Mouse (Mus musculus) liver, embryonic 15.5 days (tissue): ENCODE measurements around the gene Rhbdl2. TPM values are rescaled to one million over a fixed set of nuclear protein-coding genes. Genes with fewer than 3 reads are reported as not detected.

ENCODE experiments used
- ATAC-seq: fragments of 200-750 bp; cut with Nextera tagmentation; 2 replicates; pipeline ENCODE4 v1.8.0; 2017; ENCODE audit warnings: moderate number of reproducible peaks, mild to moderate bottlenecking, moderate library complexity; ENCODE audit not compliant: insufficient read depth
- H3K27ac ChIP-seq: fragments of 300-500 bp; sonication (generic); replicated peaks from 2 replicates; pipeline ENCODE4 v1.5.1; 2015; ENCODE audit warnings: mild to moderate bottlenecking, inconsistent platforms
- H3K27me3 ChIP-seq: fragments of 300-500 bp; sonication (generic); 2 replicates; pipeline ENCODE4 v1.6.1; 2015; ENCODE audit warnings: mild to moderate bottlenecking, inconsistent platforms
- H3K36me3 ChIP-seq: fragments of 300-500 bp; sonication (generic); replicated peaks from 2 replicates; pipeline ENCODE4 v1.6.1; 2015; ENCODE audit warnings: moderate library complexity, mild to moderate bottlenecking, inconsistent platforms
- H3K4me1 ChIP-seq: fragments of 300-500 bp; sonication (generic); replicated peaks from 2 replicates; pipeline ENCODE4 v1.6.1; 2015; ENCODE audit warnings: inconsistent platforms
- H3K4me2 ChIP-seq: fragments of 300-500 bp; sonication (generic); 2 replicates; pipeline ENCODE4 v1.6.1; 2015; ENCODE audit warnings: moderate library complexity, mild to moderate bottlenecking, inconsistent platforms
- H3K4me3 ChIP-seq: fragments of 300-500 bp; sonication (generic); replicated peaks from 2 replicates; pipeline ENCODE4 v1.5.1; 2015; ENCODE audit warnings: mild to moderate bottlenecking, inconsistent platforms
- H3K9ac ChIP-seq: fragments of 300-500 bp; sonication (generic); 2 replicates; pipeline ENCODE4 v1.6.1; 2015; ENCODE audit warnings: moderate library complexity, mild to moderate bottlenecking, inconsistent platforms
- H3K9me3 ChIP-seq: fragments of 300-500 bp; sonication (generic); replicated peaks from 2 replicates; pipeline ENCODE4 v1.6.1; 2016; ENCODE audit warnings: inconsistent platforms
- WGBS: fragments of 180-500 bp; shearing (Covaris S2); methylation state at CpG from one replicate; pipeline ENCODE4 v1.1.7; 2015; ENCODE audit warnings: mixed read lengths; ENCODE audit not compliant: insufficient replicate concordance; 5-methylcytosine and 5-hydroxymethylcytosine counted together
- polyA plus RNA-seq: library from polyadenylated mRNA; unstranded; fragments of >200 nt; fragmentation: Nextera tagmentation; extraction: Ambion mirVana; gene quantifications from 2 replicates; pipeline ENCODE4 v1.2.1, GENCODE M21; 2015

Gene Rhbdl2
- polyA plus RNA-seq, 1 experiment from 2014 or later, result not detected

GRCm38 (mm10) chr4:123767807-123768206 lies 19.9 kb upstream of the Rhbdl2 start:
- no peak overlapping the region for H3K9ac ChIP-seq
- H3K4me2 ChIP-seq, result no peak overlapping the region
- no peak for ATAC-seq

GRCm38 (mm10) chr4:123768234-123768633 lies 19.4 kb upstream of the Rhbdl2 start:
- no peak overlapping the region for H3K4me2 ChIP-seq
- WGBS, result 68% methylated on average over 4 of the region's 4 CpGs
- H3K9me3 ChIP-seq, result no peaks in the 10 kb centered on the region
- no peaks in the 10 kb centered on the region for H3K27me3 ChIP-seq
- no peaks in the 10 kb centered on the region for H3K4me1 ChIP-seq
- no peak overlapping the region for H3K4me3 ChIP-seq
- no peak overlapping the region for H3K27ac ChIP-seq
- H3K9ac ChIP-seq, result no peak overlapping the region
- no peak for ATAC-seq
- no peaks in the 10 kb centered on the region for H3K36me3 ChIP-seq

More at GRCm38 (mm10) chr4:123767807-123768206, 19.9 kb upstream of the Rhbdl2 start:
- no peak overlapping the region for H3K27ac ChIP-seq
- H3K4me3 ChIP-seq, result no peak overlapping the region
- H3K36me3 ChIP-seq, result no peaks in the 10 kb centered on the region
- H3K27me3 ChIP-seq, result no peaks in the 10 kb centered on the region
- no peaks in the 10 kb centered on the region for H3K9me3 ChIP-seq
- no peaks in the 10 kb centered on the region for H3K4me1 ChIP-seq
- WGBS, result 29% methylated on average over 3 of the region's 3 CpGs

- Histone ChIP-seq H3K27me3 (no peaks in the 10 kb centered on the region; the same call in 1 of the 2 replicates), H3K4me2 (no peak overlapping the region), H3K4me3 (no peak overlapping the region), H3K36me3 (no peaks in the 10 kb centered on the region), H3K9me3 (no peaks in the 10 kb centered on the region), H3K4me1 (no peaks in the 10 kb centered on the region), H3K9ac (no peak overlapping the region), H3K27ac (no peak overlapping the region)
- WGBS, result 50% methylated on average over 2 of the region's 2 CpGs
- no peak for ATAC-seq
Observed at GRCm38 (mm10) chr4:123792666-123793065, 5.0 kb downstream of the Rhbdl2 start.

DNA sequence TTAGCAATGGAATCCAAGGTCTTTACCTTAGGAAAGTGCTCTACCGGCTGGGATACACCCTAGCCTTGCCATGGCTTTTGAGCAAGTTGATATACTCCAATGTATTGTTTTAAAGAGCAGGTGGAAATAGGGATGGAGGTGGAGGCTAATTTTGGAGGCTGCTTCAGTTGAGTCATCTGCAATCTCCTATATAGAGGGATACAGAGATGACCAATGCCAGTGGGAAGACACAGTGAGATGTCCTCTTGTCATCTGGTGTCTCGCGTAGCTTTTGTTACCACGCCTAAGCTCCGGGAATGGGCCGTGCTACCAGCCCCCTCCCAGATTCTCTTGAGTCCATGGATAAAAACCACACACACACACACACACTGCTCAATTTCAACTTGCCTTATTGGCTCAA lies 5.5 kb downstream of the Rhbdl2 start:
- no peaks in the 10 kb centered on the region for H3K9me3 ChIP-seq
- H3K27me3 ChIP-seq, result no peaks in the 10 kb centered on the region; the same call in 1 of the 2 replicates
- ATAC-seq, result no peak
- H3K4me3 ChIP-seq, result no peak overlapping the region
- WGBS, result 80% methylated on average over 6 of the region's 6 CpGs
- H3K27ac ChIP-seq, result no peak overlapping the region
- H3K9ac ChIP-seq, result no peak overlapping the region
- H3K4me2 ChIP-seq, result no peak overlapping the region
- no peaks in the 10 kb centered on the region for H3K4me1 ChIP-seq
- H3K36me3 ChIP-seq, result no peaks in the 10 kb centered on the region

- Histone ChIP-seq H3K4me3 (no peak overlapping the region), H3K9ac (no peak overlapping the region), H3K4me2 (no peak overlapping the region), H3K27ac (no peak overlapping the region), H3K36me3 (no peaks in the 10 kb centered on the region), H3K9me3 (no peaks in the 10 kb centered on the region), H3K27me3 (no peaks in the 10 kb centered on the region; the same call in 1 of the 2 replicates), H3K4me1 (no peaks in the 10 kb centered on the region)
- 44% methylated on average over 2 of the region's 2 CpGs for WGBS
- ATAC-seq, result no peak
Observed at GRCm38 (mm10) chr4:123795057-123795456, 7.4 kb downstream of the Rhbdl2 start.

GRCm38 (mm10) chr4:123797403-123797802 lies 9.7 kb downstream of the Rhbdl2 start:
- Histone ChIP-seq H3K27me3 (no peaks in the 10 kb centered on the region; the same call in 1 of the 2 replicates), H3K4me1 (no peaks in the 10 kb centered on the region), H3K27ac (no peak overlapping the region), H3K4me3 (no peak overlapping the region), H3K4me2 (no peak overlapping the region), H3K36me3 (no peaks in the 10 kb centered on the region), H3K9ac (no peak overlapping the region), H3K9me3 (no peaks in the 10 kb centered on the region)
- WGBS, result 76% methylated on average over 3 of the region's 3 CpGs
- ATAC-seq, result no peak

GRCm38 (mm10) chr4:123797856-123798255 lies 10.2 kb downstream of the Rhbdl2 start:
- no peak overlapping the region for H3K4me3 ChIP-seq
- no peaks in the 10 kb centered on the region for H3K36me3 ChIP-seq
- no peaks in the 10 kb centered on the region for H3K4me1 ChIP-seq
- 58% methylated on average over 7 of the region's 7 CpGs for WGBS
- H3K4me2 ChIP-seq, result no peak overlapping the region
- no peak for ATAC-seq
- H3K27me3 ChIP-seq, result no peaks in the 10 kb centered on the region; the same call in 1 of the 2 replicates
- H3K9ac ChIP-seq, result no peak overlapping the region
- no peaks in the 10 kb centered on the region for H3K9me3 ChIP-seq
- no peak overlapping the region for H3K27ac ChIP-seq

DNA sequence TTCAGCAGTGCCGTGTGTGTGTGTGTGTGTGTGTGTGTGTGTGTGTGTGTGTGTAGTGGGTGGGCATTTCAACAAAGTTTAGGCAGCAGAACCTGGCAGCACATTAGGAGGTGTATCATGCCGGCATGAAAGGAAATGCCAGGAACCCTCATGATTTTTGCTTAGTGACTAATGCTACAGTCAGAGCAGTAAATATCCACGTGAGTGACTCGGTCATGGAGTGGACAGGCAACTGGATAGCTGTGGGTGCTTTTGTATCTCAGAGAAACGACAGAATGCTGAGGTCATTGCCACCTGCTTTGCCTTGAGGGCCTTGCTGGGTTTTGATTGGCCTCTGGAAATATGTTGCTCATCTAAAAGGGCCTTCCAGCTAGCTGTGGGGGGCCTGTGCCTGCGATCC lies 16.0 kb downstream of the Rhbdl2 start:
- Histone ChIP-seq H3K27me3 (no peaks in the 10 kb centered on the region), H3K9me3 (no peaks in the 10 kb centered on the region), H3K4me1 (no peaks in the 10 kb centered on the region), H3K27ac (no peak overlapping the region), H3K4me2 (no peak overlapping the region), H3K4me3 (no peak overlapping the region), H3K36me3 (no peaks in the 10 kb centered on the region), H3K9ac (no peak overlapping the region)
- WGBS, result 47% methylated on average over 6 of the region's 6 CpGs
- no peak for ATAC-seq

DNA sequence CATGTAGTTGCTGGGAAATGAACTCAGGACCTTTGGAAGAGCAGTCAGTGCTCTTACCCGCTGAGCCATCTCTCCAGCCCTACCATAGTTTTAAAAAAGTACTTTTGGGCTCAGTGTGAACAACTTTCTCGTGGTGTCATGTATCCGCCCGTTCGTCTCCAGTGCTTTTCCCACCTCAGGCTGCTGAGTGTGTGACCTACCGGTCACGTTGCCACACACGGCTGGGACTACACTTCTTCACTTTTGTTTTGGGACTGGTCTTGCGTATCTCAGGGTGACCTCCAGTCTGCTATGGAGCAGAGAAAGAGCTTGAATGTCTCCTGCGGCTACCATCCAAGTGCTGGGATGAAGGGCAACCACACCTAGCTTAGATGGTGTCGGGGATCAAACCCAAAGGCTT lies 20.6 kb downstream of the Rhbdl2 start:
- H3K27me3 ChIP-seq, result no peaks in the 10 kb centered on the region
- H3K4me1 ChIP-seq, result no peaks in the 10 kb centered on the region
- no peak for ATAC-seq
- 75% methylated on average over 11 of the region's 11 CpGs for WGBS
- no peak overlapping the region for H3K27ac ChIP-seq
- no peaks in the 10 kb centered on the region for H3K9me3 ChIP-seq
- no peak overlapping the region for H3K4me2 ChIP-seq
- no peak overlapping the region for H3K4me3 ChIP-seq
- H3K36me3 ChIP-seq, result no peaks in the 10 kb centered on the region
- no peak overlapping the region for H3K9ac ChIP-seq

- H3K9me3 ChIP-seq, result no peaks in the 10 kb centered on the region
- WGBS, result 59% methylated on average over 12 of the region's 12 CpGs
- H3K4me2 ChIP-seq, result no peak overlapping the region
- no peaks in the 10 kb centered on the region for H3K36me3 ChIP-seq
- no peaks in the 10 kb centered on the region for H3K4me1 ChIP-seq
- H3K4me3 ChIP-seq, result no peak overlapping the region
- H3K9ac ChIP-seq, result no peak overlapping the region
- no peaks in the 10 kb centered on the region for H3K27me3 ChIP-seq
- ATAC-seq, result no peak
- H3K27ac ChIP-seq, result no peak overlapping the region
Observed at GRCm38 (mm10) chr4:123810475-123811295, 23.0 kb downstream of the Rhbdl2 start.

DNA sequence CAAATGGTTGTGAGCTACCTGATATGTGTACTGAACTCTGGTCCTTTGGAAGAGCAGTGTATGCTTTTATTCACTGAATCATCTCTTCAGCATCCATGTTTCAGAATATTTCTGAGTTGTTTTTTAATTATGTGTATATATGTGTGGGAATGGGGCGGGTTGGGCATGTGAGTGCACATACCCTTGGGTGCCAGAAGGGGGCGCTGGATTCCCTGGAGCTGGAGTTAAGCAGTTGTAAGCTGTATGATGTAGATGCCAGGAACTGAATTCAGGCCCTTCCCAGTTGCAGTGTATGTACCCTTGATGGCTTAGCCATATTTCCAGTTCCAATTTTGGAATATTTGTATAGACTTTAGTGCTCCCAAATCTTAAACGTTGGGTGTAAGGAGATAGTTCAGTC lies 24.9 kb downstream of the Rhbdl2 start:
- H3K27me3 ChIP-seq, result no peaks in the 10 kb centered on the region
- H3K4me1 ChIP-seq, result no peaks in the 10 kb centered on the region
- no peak overlapping the region for H3K27ac ChIP-seq
- no peak for ATAC-seq
- WGBS, result 44% methylated on average over 3 of the region's 3 CpGs
- H3K9ac ChIP-seq, result no peak overlapping the region
- H3K4me3 ChIP-seq, result no peak overlapping the region
- H3K4me2 ChIP-seq, result no peak overlapping the region
- H3K9me3 ChIP-seq, result no peaks in the 10 kb centered on the region
- no peaks in the 10 kb centered on the region for H3K36me3 ChIP-seq
